Comparison of ENCODE assay signal across 9 mouse cellular contexts in genomic region chr7:113143552-113143951, GRCm38 (mm10).
DNase-seq lines count a peak whose midpoint lies in the region; ATAC-seq and TF ChIP-seq lines count a peak whose summit lies in the region.
"Had no signal": no experiment of that assay in that cellular context is flagged by ENCODE, and none has a peak within 500 bp of the region (broad histone marks: within the 10 kb centered on the region; RNA-seq: fewer than 3 reads in every experiment).

No protein-coding gene starts in this region.

- H3K4me3 ChIP-seq in liver, embryonic 14.5 days (ENCODE audit: insufficient read depth in 1 of 2, low read depth in 2 of 2, low read length in 2 of 2) = no peak overlapping the region
- H3K4me3 ChIP-seq in neural tube, embryonic 15.5 days (replicated peaks) = no peak overlapping the region
- H3K4me3 ChIP-seq: erythroblast, embryonic 14.5 days had no signal

- no peak overlapping the region for H3K4me2 ChIP-seq in liver, embryonic 14.5 days (ENCODE audit: low read depth)
- no peak overlapping the region for H3K4me2 ChIP-seq in neural tube, embryonic 15.5 days

- H3K4me1 ChIP-seq in liver, embryonic 14.5 days (replicated peaks; ENCODE audit: control insufficient read depth in 2 of 2, insufficient read depth in 2 of 2, low read length in 1 of 2) = no peaks in the 10 kb centered on the region
- H3K4me1 ChIP-seq in neural tube, embryonic 15.5 days = peaks cover 12% of the 10 kb centered on the region

- TF ChIP-seq EP300 in liver, embryonic 14.5 days (IDR thresholded peaks at IDR 0.05; ENCODE audit: low read depth) = no peak

- no peaks in the 10 kb centered on the region for H3K9me3 ChIP-seq in liver, embryonic 14.5 days (ENCODE audit: control insufficient read depth, low read length)
- no peaks in the 10 kb centered on the region for H3K9me3 ChIP-seq in neural tube, embryonic 15.5 days (replicated peaks)

- no peak for ATAC-seq in liver, embryonic 14.5 days (ENCODE audit: insufficient read depth)
- ATAC-seq in neural tube, embryonic 15.5 days (ENCODE audit: low FRiP score) = peak; percentile 56; the same call in 1 of the 2 replicates

- H3K9ac ChIP-seq in liver, embryonic 14.5 days (replicated peaks) = no peak overlapping the region
- no peak overlapping the region; the same call in 1 of the 2 replicates for H3K9ac ChIP-seq in neural tube, embryonic 15.5 days (replicated peaks)

- TF ChIP-seq CTCF in liver, embryonic 14.5 days (IDR thresholded peaks at IDR 0.05; ENCODE audit: low read depth) = peak; percentile 82

- peak; percentile 89 for DNase-seq in CD4-positive, CD25-positive, alpha-beta regulatory T cell, adult 2 months (ENCODE audit: low read depth, low spot score)
- peak; percentile 92 for DNase-seq in adrenal gland, postnatal 10 days
- peak; percentile 70 for DNase-seq in embryo, embryonic 11.5 days (ENCODE audit: low read depth, low spot score)
- DNase-seq in heart, adult 8-10 months (ENCODE audit: low spot score) = peak; percentile 90
- peak; percentile 81 to 92 for DNase-seq in kidney, postnatal 25 days
- DNase-seq in liver, embryonic 14.5 days (ENCODE audit: low read depth in 3 of 3, low spot score in 3 of 3) = peak; percentile 13 to 32 (median 17)
- peak; percentile 92 for DNase-seq in testis, postnatal 10 days (ENCODE audit: low spot score)

- H3K27ac ChIP-seq in liver, embryonic 14.5 days = no peak overlapping the region
- no peak overlapping the region for H3K27ac ChIP-seq in neural tube, embryonic 15.5 days (replicated peaks)

- WGBS in liver, embryonic 14.5 days (ENCODE audit: insufficient replicate concordance) = 7% methylated on average over 7 of the region's 7 CpGs
- WGBS in neural tube, embryonic 15.5 days = 8% methylated on average over 7 of the region's 7 CpGs

- H3K27me3 ChIP-seq in liver, embryonic 14.5 days (ENCODE audit: control insufficient read depth, insufficient read depth, low read length) = no peaks in the 10 kb centered on the region
- 0 out of 2 replicates have a peak, but pooled peaks cover 3% of the 10 kb centered on the region for H3K27me3 ChIP-seq in neural tube, embryonic 15.5 days (replicated peaks)

- no peaks in the 10 kb centered on the region for H3K36me3 ChIP-seq in liver, embryonic 14.5 days (replicated peaks; ENCODE audit: control insufficient read depth, insufficient read depth, low read depth)
- no peaks in the 10 kb centered on the region for H3K36me3 ChIP-seq in neural tube, embryonic 15.5 days

Comparison
In these comparisons a context has a peak if more than half of its experiments do, and no peak if none do; other contexts are left out.
1. DNase-seq: peak in every context shown above with its lines; median percentile 92 in adrenal gland, postnatal 10 days; 92 in testis, postnatal 10 days; 90 in heart, adult 8-10 months; 89 in CD4-positive, CD25-positive, alpha-beta regulatory T cell, adult 2 months; 86 in kidney, postnatal 25 days; 70 in embryo, embryonic 11.5 days; 17 in liver, embryonic 14.5 days.